Mouse (Mus musculus) liver, postnatal 0 days (tissue): ENCODE data around the gene Trim28. TPM values are rescaled to one million over a fixed set of nuclear protein-coding genes. Genes with fewer than 3 reads are reported as not detected.

ENCODE experiments used
- ATAC-seq: fragments of 200-750 bp; cut with Nextera tagmentation; 2 replicates; pipeline ENCODE4 v1.8.0; 2017; ENCODE audit warnings: mild to moderate bottlenecking, moderate library complexity
- DNase-seq: peaks from one replicate; pipeline ENCODE4 v3.0.0-alpha.2; 2016
- H3K27ac ChIP-seq: fragments of 300-500 bp; sonication (generic); 2 replicates; pipeline ENCODE4 v1.5.1; 2014; ENCODE audit warnings: antibody characterized with exemption, moderate library complexity, mild to moderate bottlenecking, low read depth
- H3K27me3 ChIP-seq: fragments of 300-500 bp; sonication (generic); 2 replicates; pipeline ENCODE4 v1.6.1; 2014; ENCODE audit warnings: low read length, control low read depth, mixed read lengths; ENCODE audit not compliant: insufficient read depth
- H3K36me3 ChIP-seq: fragments of 300-500 bp; sonication (generic); replicated peaks from 2 replicates; pipeline ENCODE4 v1.6.1; 2014; ENCODE audit warnings: mild to moderate bottlenecking, control low read depth, low read length, moderate library complexity, mixed read lengths; ENCODE audit not compliant: insufficient read depth
- H3K4me1 ChIP-seq: fragments of 300-500 bp; sonication (generic); 2 replicates; pipeline ENCODE4 v1.6.1; 2014; ENCODE audit warnings: antibody characterized with exemption, mild to moderate bottlenecking, control low read depth; ENCODE audit not compliant: insufficient read depth
- H3K4me2 ChIP-seq: fragments of 300-500 bp; sonication (generic); 2 replicates; pipeline ENCODE4 v1.6.1; 2014; ENCODE audit warnings: low read depth, mild to moderate bottlenecking, low read length, moderate library complexity, mixed read lengths
- H3K4me3 ChIP-seq: fragments of 300-500 bp; sonication (generic); 2 replicates; pipeline ENCODE4 v1.5.1; 2014; ENCODE audit warnings: low read depth, low read length
- H3K9ac ChIP-seq: fragments of 300-500 bp; sonication (generic); replicated peaks from 2 replicates; pipeline ENCODE4 v1.6.1; 2014; ENCODE audit warnings: mild to moderate bottlenecking, moderate library complexity
- H3K9me3 ChIP-seq: fragments of 300-500 bp; sonication (generic); 2 replicates; pipeline ENCODE4 v1.6.1; 2016; ENCODE audit warnings: mild to moderate bottlenecking, control low read depth, low read length, mixed read lengths
- CTCF ChIP-seq: sonication (generic); IDR thresholded peaks from 2 replicates; pipeline ENCODE4 v1.5.1; 2016; ENCODE audit warnings: antibody characterized with exemption, low read depth
- EP300 ChIP-seq: IDR thresholded peaks from 2 replicates; pipeline ENCODE4 v1.6.1; 2016; ENCODE audit warnings: antibody characterized with exemption, low read depth, mild to moderate bottlenecking
- WGBS: fragments of 180-500 bp; shearing (Covaris S2); extraction: QIAGEN DNeasy Blood & Tissue Kit; methylation state at CpG from one replicate; pipeline ENCODE4 v1.1.7; 2014; ENCODE audit not compliant: insufficient replicate concordance; 5-methylcytosine and 5-hydroxymethylcytosine counted together
- polyA plus RNA-seq: library from polyadenylated mRNA; unstranded; fragments of >200 nt; fragmentation: Nextera tagmentation; extraction: Ambion mirVana; gene quantifications from 2 replicates; pipeline ENCODE4 v1.2.1, GENCODE M21; 2015

Gene Trim28
- polyA plus RNA-seq, 1 experiment from 2014 or later: 56.0 TPM

GRCm38 (mm10) chr7:12961511-12962141, 37.3 kb upstream of the Trim28 start:
- Histone ChIP-seq H3K9ac (peak overlapping the region; percentile 80), H3K27ac (peak overlapping the region; percentile 69), H3K4me2 (peak overlapping the region; percentile 87), H3K27me3 (no peaks in the 10 kb centered on the region), H3K4me3 (peak overlapping the region; percentile 68), H3K36me3 (no peaks in the 10 kb centered on the region), H3K9me3 (no peaks in the 10 kb centered on the region), H3K4me1 (peaks cover 18% of the 10 kb centered on the region)
- DNase-seq (peak; percentile 58), ATAC-seq (peak; percentile 58)
- TF ChIP-seq CTCF (no peak), EP300 (no peak)
- WGBS: 2% methylated on average over 29 of the region's 29 CpGs

GRCm38 (mm10) chr7:12965678-12966091, 33.2 kb upstream of the Trim28 start, which contains the start of gene Zfp324:
Gene Zfp324, plus strand, starts transcription at chr7:12965838.
- Histone ChIP-seq H3K9ac (peak within 1 kb of the TSS; percentile 91), H3K4me3 (peak within 1 kb of the TSS; percentile 94), H3K27me3 (no peaks in the 10 kb centered on the region), H3K27ac (peak within 1 kb of the TSS; percentile 84), H3K4me1 (peaks cover 24% of the 10 kb centered on the region), H3K36me3 (peaks cover 19% of the 10 kb centered on the region), H3K9me3 (no peaks in the 10 kb centered on the region), H3K4me2 (peak within 1 kb of the TSS; percentile 100)
- WGBS: under 1% methylated on average over 23 of the region's 23 CpGs
- peak; percentile 91 for DNase-seq
- peak; percentile 94 for ATAC-seq
- TF ChIP-seq CTCF: no peak
- TF ChIP-seq EP300: no peak

- ATAC-seq (peak; percentile 79), DNase-seq (peak; percentile 81)
- TF ChIP-seq CTCF: no peak
- TF ChIP-seq EP300: no peak
- H3K9me3 ChIP-seq: no peaks in the 10 kb centered on the region
- peak overlapping the region; percentile 84 for H3K27ac ChIP-seq
- peaks cover 25% of the 10 kb centered on the region for H3K36me3 ChIP-seq
- peak overlapping the region; percentile 100 for H3K4me2 ChIP-seq
- H3K4me3 ChIP-seq: peak overlapping the region; percentile 94
- WGBS: under 1% methylated on average over 29 of the region's 29 CpGs
- peaks cover 23% of the 10 kb centered on the region for H3K4me1 ChIP-seq
- H3K9ac ChIP-seq: peak overlapping the region; percentile 91
- no peaks in the 10 kb centered on the region for H3K27me3 ChIP-seq
These were observed 32.6 kb upstream of the Trim28 start for GRCm38 (mm10) chr7:12966104-12966845.

GRCm38 (mm10) chr7:12970906-12971305, 28.0 kb upstream of the Trim28 start:
- WGBS: 94% methylated on average over 25 of the region's 25 CpGs
- H3K4me2 ChIP-seq: no peak overlapping the region
- ATAC-seq: no peak
- peaks cover 28% of the 10 kb centered on the region for H3K36me3 ChIP-seq
- H3K4me1 ChIP-seq: peaks cover 10% of the 10 kb centered on the region
- H3K27ac ChIP-seq: no peak overlapping the region
- TF ChIP-seq CTCF (no peak), EP300 (no peak)
- no peak overlapping the region for H3K4me3 ChIP-seq
- H3K9ac ChIP-seq: no peak overlapping the region
- no peaks in the 10 kb centered on the region for H3K9me3 ChIP-seq
- no peaks in the 10 kb centered on the region for H3K27me3 ChIP-seq
- no peak for DNase-seq

GRCm38 (mm10) chr7:12977682-12978389, 21.1 kb upstream of the Trim28 start, which contains the start of gene Zfp446:
Gene Zfp446, plus strand, starts transcription at chr7:12977848.
- 1% methylated on average over 45 of the region's 49 CpGs for WGBS
- peak; percentile 99 for ATAC-seq
- H3K4me1 ChIP-seq: peaks cover 21% of the 10 kb centered on the region

More at GRCm38 (mm10) chr7:12977682-12978389, 21.1 kb upstream of the Trim28 start, which contains the start of gene Zfp446:
- peak within 1 kb of the TSS; percentile 72 for H3K4me3 ChIP-seq
- no peaks in the 10 kb centered on the region for H3K27me3 ChIP-seq
- TF ChIP-seq CTCF: no peak
- peak; percentile 19; the same call in 1 of the 2 replicates for TF ChIP-seq EP300
- no peaks in the 10 kb centered on the region for H3K36me3 ChIP-seq
- H3K27ac ChIP-seq: peak within 1 kb of the TSS; percentile 89
- H3K4me2 ChIP-seq: peak within 1 kb of the TSS; percentile 91
- DNase-seq: peak; percentile 98
- H3K9ac ChIP-seq: peak within 1 kb of the TSS; percentile 74
- no peaks in the 10 kb centered on the region for H3K9me3 ChIP-seq
